Mouse (Mus musculus) stomach, embryonic 14.5 days (tissue): Measurements from ENCODE around the gene Pde4c. TPM values are rescaled to one million over a fixed set of nuclear protein-coding genes. Genes with fewer than 3 reads are reported as not detected.
A peak's percentile ranks its signal among the peaks of the same experiment; 100 is the strongest.

Source experiments
- ATAC-seq: fragments of 200-750 bp; cut with Nextera tagmentation; 2 replicates; pipeline ENCODE4 v1.8.0; 2017; ENCODE audit warnings: low read depth, moderate TSS enrichment; ENCODE audit not compliant: insufficient number of reproducible peaks, insufficient read depth, low FRiP score
- H3K27ac ChIP-seq: fragments of 300-500 bp; sonication (generic); 2 replicates; pipeline ENCODE4 v1.5.1; 2014; ENCODE audit warnings: mild to moderate bottlenecking, low read length, moderate library complexity, mixed read lengths
- H3K27me3 ChIP-seq: fragments of 300-500 bp; sonication (generic); 2 replicates; pipeline ENCODE4 v1.6.1; 2014; ENCODE audit warnings: low read length, control low read depth, mixed read lengths; ENCODE audit not compliant: control insufficient read depth, insufficient read depth
- H3K36me3 ChIP-seq: fragments of 300-500 bp; sonication (generic); 2 replicates; pipeline ENCODE4 v1.6.1; 2014; ENCODE audit warnings: mild to moderate bottlenecking, control low read depth, low read length, moderate library complexity, mixed read lengths; ENCODE audit not compliant: control insufficient read depth, insufficient read depth
- H3K4me1 ChIP-seq: fragments of 300-500 bp; sonication (generic); 2 replicates; pipeline ENCODE4 v1.6.1; 2014; ENCODE audit warnings: low read length, control low read depth, mixed read lengths; ENCODE audit not compliant: control insufficient read depth, insufficient read depth
- H3K4me2 ChIP-seq: fragments of 300-500 bp; sonication (generic); replicated peaks from 2 replicates; pipeline ENCODE4 v1.6.1; 2014; ENCODE audit warnings: low read depth, low read length, control low read depth
- H3K4me3 ChIP-seq: fragments of 300-500 bp; sonication (generic); 2 replicates; pipeline ENCODE4 v1.5.1; 2014; ENCODE audit warnings: low read depth, low read length, control low read depth
- H3K9ac ChIP-seq: fragments of 300-500 bp; sonication (generic); replicated peaks from 2 replicates; pipeline ENCODE4 v1.6.1; 2014; ENCODE audit warnings: low read depth, mild to moderate bottlenecking, control low read depth, low read length, moderate library complexity, mixed read lengths
- H3K9me3 ChIP-seq: fragments of 300-500 bp; sonication (generic); 2 replicates; pipeline ENCODE4 v1.6.1; 2016; ENCODE audit warnings: low read depth, low read length, control low read depth; ENCODE audit not compliant: control insufficient read depth
- WGBS: fragments of 180-500 bp; shearing (Covaris S2); extraction: QIAGEN DNeasy Blood & Tissue Kit; methylation state at CpG from one replicate; pipeline ENCODE4 v1.1.7; 2014; 5-methylcytosine and 5-hydroxymethylcytosine counted together
- polyA plus RNA-seq: library from polyadenylated mRNA; unstranded; fragments of >200 nt; fragmentation: Nextera tagmentation; extraction: Ambion mirVana; gene quantifications from 2 replicates; pipeline ENCODE4 v1.2.1, GENCODE M21; 2014

Gene Pde4c
- polyA plus RNA-seq, 1 experiment from 2014 or later = 0.29 TPM

DNA sequence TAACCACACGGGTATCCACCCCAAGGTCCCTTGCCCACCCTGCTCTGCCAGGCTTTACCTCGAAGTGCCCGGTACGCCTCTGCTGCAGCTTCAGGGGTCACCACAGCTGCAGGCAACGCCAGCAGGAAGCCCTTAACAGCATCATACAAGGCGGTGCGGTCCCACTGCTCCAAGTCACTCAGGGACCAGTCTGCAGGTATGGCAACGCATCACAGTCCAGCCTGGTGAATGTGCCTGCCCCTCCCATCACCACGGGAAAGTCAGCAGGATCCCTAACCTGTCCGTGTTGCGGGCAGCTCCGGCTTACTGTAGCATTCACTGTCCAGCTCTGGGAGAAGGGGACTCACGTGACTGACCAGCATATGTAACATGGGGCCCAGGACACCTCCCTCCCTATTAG, 48.6 kb downstream of the Pde4c start:
- H3K9ac ChIP-seq = no peak overlapping the region
- no peak for ATAC-seq
- no peak overlapping the region for H3K4me3 ChIP-seq
- peaks cover 43% of the 10 kb centered on the region for H3K36me3 ChIP-seq
- no peaks in the 10 kb centered on the region for H3K27me3 ChIP-seq
- H3K4me2 ChIP-seq = no peak overlapping the region
- WGBS = 93% methylated on average over 13 of the region's 13 CpGs
- H3K27ac ChIP-seq = no peak overlapping the region
- no peaks in the 10 kb centered on the region for H3K9me3 ChIP-seq
- peaks cover 31% of the 10 kb centered on the region; the same call in 1 of the 2 replicates for H3K4me1 ChIP-seq

DNA sequence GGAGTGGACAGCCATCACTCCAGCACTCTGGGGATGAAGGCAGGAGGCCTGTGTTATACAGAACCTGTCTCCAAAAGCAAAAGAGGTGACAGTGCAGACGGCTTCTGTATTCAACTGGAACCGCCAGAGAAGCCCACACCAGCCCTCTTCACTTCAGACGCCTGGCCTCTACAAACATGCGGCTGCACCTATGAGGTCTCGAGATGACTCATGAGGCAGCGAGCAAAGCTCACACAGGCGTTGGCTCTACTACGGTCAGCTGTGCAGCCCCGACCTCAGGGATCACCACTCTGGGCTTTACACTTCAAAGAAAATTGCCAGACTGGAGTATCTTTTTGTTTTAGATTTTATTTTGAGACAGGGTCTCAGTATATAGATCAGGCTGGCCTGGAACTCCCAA, 49.4 kb downstream of the Pde4c start:
- Histone ChIP-seq H3K9ac (no peak overlapping the region), H3K36me3 (peaks cover 41% of the 10 kb centered on the region), H3K9me3 (no peaks in the 10 kb centered on the region), H3K27me3 (no peaks in the 10 kb centered on the region), H3K4me1 (peaks cover 34% of the 10 kb centered on the region), H3K4me3 (no peak overlapping the region), H3K4me2 (no peak overlapping the region), H3K27ac (peak overlapping the region; percentile 61)
- no peak for ATAC-seq
- WGBS = 74% methylated on average over 9 of the region's 9 CpGs

DNA sequence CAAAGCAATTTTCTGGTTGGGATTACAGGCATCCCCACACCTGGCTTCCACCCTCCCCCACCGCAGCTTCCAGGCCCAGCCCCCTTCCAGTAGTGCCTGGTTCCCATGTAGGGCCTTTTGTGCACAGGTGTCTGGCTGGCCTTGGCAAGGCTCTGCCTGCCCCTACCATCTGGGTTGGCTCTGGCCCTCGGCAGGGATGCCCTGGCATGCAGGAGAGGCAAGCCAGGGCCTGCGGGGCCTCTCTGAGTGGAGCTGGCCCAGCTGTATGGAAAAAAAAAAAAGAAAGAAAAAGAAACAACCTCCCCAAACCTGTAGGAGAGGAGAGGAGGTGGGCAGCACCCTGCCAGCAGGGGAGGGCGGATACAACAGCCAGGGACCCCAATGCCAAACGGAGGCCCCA, 49.9 kb downstream of the Pde4c start:
- H3K4me3 ChIP-seq = no peak overlapping the region
- peaks cover 37% of the 10 kb centered on the region for H3K4me1 ChIP-seq
- H3K9me3 ChIP-seq = no peaks in the 10 kb centered on the region
- H3K27me3 ChIP-seq = no peaks in the 10 kb centered on the region
- H3K4me2 ChIP-seq = peak overlapping the region; percentile 19; the same call in 1 of the 2 replicates
- WGBS = 69% methylated on average over 5 of the region's 5 CpGs
- peak overlapping the region; percentile 61 for H3K27ac ChIP-seq
- ATAC-seq = no peak
- no peak overlapping the region for H3K9ac ChIP-seq
- peaks cover 36% of the 10 kb centered on the region for H3K36me3 ChIP-seq

DNA sequence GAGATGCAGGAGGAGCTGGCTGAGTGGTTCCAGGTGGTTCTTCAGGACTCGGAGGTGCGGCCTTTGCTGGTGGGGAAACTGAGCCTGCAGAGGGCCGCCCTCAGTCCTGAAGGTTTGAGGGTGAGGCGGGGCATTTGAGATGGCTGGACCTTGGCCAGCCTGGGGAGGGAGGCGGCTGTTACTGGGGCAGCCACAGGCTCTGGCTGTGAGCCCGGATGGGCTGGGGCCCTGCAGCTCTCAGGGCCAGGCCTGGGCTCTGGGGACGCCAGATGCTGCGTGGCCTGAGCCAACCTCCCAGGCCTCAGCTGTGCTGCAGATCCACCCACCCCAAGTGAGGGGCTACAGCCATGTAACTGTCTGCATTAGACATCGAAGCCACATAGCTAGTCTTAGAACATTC, 50.3 kb downstream of the Pde4c start:
- Histone ChIP-seq H3K9me3 (no peaks in the 10 kb centered on the region), H3K4me3 (no peak overlapping the region), H3K4me1 (peaks cover 37% of the 10 kb centered on the region), H3K36me3 (peaks cover 32% of the 10 kb centered on the region), H3K27ac (peak overlapping the region; percentile 61), H3K9ac (0 out of 2 replicates have a peak overlapping the region, but pooled peaks have one; percentile 30), H3K4me2 (peak overlapping the region; percentile 19; the same call in 1 of the 2 replicates), H3K27me3 (no peaks in the 10 kb centered on the region)
- no peak for ATAC-seq
- 52% methylated on average over 9 of the region's 9 CpGs for WGBS

DNA sequence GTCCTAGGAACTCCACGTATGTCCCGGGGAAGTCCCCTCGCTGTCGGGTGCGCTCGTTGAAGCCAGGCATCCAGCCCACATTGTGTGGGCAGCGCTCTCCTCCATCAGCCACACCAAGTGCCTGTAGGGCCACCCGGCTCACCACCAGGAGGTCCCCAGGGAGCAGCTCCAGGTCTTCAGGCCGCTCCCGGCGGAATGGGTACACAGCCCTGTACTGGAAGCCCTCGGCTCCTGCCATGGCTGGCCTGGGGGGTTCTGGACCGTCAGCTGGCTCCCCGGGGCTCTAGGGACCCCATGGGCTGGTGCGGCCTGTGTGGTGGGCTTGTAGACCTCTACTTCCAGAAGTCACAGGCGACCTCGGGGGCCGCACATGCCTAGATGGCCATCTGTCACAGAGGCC, 51.2 kb downstream of the Pde4c start:
- no peaks in the 10 kb centered on the region for H3K9me3 ChIP-seq
- H3K9ac ChIP-seq = 0 out of 2 replicates have a peak overlapping the region, but pooled peaks have one; percentile 10
- 97% methylated on average over 18 of the region's 18 CpGs for WGBS
- H3K36me3 ChIP-seq = peaks cover 38% of the 10 kb centered on the region
- no peaks in the 10 kb centered on the region for H3K27me3 ChIP-seq
- peaks cover 37% of the 10 kb centered on the region for H3K4me1 ChIP-seq
- H3K27ac ChIP-seq = no peak overlapping the region
- H3K4me3 ChIP-seq = no peak overlapping the region
- H3K4me2 ChIP-seq = no peak overlapping the region
- ATAC-seq = no peak

DNA sequence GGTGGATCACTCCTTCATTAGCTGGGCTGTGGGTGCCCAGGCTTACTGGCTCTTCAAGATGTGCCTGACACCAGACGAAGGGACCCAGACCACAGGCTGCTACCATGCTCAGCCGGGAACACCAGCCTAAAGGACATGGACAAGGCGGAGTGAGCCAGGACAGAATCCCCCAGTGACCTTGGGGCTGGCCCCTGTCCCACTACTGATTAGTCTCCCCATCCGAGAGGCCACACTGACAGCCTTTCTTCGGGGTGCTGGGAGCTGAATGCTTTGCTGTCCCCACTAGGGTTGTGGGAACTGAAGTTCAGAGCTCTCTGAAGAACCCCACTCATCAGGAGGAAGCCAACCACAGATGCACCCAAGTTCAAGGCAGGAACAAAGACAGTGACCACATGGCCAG, 51.7 kb downstream of the Pde4c start:
- peaks cover 40% of the 10 kb centered on the region for H3K36me3 ChIP-seq

DNA sequence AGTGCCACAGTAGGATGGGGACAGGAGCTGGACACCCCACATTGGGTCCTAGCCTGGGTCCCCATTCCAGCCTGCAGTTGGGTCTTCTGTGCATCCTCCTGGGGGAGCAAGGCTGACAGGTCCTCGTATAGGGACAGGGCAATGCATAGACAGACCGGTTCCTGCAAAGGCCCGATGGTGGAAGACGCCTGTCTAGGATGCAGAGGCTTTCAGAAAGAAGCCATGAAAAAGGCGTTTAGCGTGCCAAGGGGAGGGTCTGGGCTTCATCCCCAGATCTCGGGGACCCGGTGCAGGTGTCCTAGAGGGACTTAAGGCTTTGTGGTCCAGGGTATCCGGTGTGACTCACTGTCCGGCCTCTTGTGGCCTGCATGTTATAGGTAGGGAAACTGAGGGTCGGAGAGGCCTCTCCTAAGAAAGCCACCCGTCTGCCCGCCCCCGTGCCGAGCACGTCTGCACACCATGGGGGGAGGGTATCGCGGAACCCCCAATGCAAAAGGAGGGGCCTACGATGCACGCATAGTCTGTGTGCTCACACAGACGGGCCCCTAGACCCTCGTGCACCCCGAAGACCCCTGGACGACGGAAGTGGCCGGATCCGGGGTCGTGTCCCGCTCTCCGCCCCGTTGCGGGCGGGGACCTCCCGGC, 52.5 kb downstream of the Pde4c start:
- H3K36me3 ChIP-seq = peaks cover 40% of the 10 kb centered on the region

More for the DNA sequence above, 51.7 kb downstream of the Pde4c start:
- Histone ChIP-seq H3K9ac (peak overlapping the region; percentile 98), H3K4me2 (peak overlapping the region; percentile 88), H3K4me1 (peaks cover 37% of the 10 kb centered on the region), H3K27ac (no peak overlapping the region), H3K4me3 (peak overlapping the region; percentile 91; the same call in 1 of the 2 replicates), H3K9me3 (no peaks in the 10 kb centered on the region), H3K27me3 (no peaks in the 10 kb centered on the region)
- ATAC-seq = no peak
- 89% methylated on average over 5 of the region's 5 CpGs for WGBS

DNA sequence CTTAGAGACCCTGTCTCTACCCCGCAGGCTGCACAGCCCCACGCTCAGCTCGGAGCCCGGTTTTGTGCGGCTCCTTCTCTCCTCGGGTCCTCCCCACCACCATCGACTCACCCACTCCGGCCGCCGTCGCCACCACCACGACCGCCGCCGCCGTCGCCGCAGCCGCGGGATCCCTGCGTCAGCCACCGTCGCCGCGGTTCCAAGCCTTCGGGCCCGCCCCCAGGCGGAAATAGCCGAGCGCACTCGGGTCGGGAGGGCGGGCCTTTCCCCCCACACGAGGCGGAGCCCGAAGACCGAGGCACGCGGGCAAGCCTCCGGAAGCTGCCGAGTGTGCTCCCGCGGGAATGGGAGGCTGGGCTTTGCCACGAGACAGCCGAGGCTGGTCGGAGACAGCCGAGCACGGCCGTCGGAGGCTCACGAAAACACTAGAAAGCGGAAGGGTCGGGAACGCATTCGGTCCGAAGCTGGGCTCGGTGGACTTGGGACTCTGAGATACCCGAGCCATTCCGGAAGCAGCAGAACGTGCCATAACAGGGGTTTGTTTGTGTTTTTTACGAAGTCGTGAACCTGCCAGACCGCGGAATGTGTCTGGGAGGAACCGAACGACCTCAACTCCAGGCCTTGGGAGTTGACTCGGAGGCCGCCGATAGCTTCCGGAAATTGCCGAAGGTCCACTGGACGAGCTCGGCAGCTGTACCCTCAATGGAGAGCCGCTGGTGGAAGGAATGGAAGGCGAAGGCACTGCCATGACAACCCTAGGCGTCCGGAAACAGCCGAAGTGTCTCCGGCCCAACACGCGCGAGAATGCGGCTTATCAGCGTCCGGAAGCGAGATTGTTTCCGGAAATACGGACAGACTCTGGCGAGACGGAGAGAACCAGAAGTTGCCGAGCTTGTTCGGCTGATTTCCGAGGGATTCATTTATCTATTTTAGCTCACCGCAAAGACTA, 53.2 kb downstream of the Pde4c start, which contains the start of gene Pik3r2:
Gene Pik3r2, minus strand, starts transcription at position 218 of the 949 bp plus-strand sequence.
- Histone ChIP-seq H3K27me3 (no peaks in the 10 kb centered on the region), H3K4me1 (peaks cover 37% of the 10 kb centered on the region), H3K36me3 (peaks cover 39% of the 10 kb centered on the region), H3K9me3 (no peaks in the 10 kb centered on the region), H3K4me3 (peak within 1 kb of the TSS; percentile 91), H3K4me2 (peak within 1 kb of the TSS; percentile 88), H3K9ac (peak within 1 kb of the TSS; percentile 98), H3K27ac (peak within 1 kb of the TSS; percentile 98)
- WGBS = under 1% methylated on average over 94 of the region's 94 CpGs
- peak; percentile 92 for ATAC-seq

More for the DNA sequence above, 52.5 kb downstream of the Pde4c start:
- no peaks in the 10 kb centered on the region for H3K27me3 ChIP-seq
- peak; percentile 9; the same call in 1 of the 2 replicates for ATAC-seq
- H3K4me2 ChIP-seq = peak overlapping the region; percentile 88
- 2% methylated on average over 34 of the region's 34 CpGs for WGBS
- peaks cover 37% of the 10 kb centered on the region for H3K4me1 ChIP-seq
- peak overlapping the region; percentile 91 for H3K4me3 ChIP-seq
- peak overlapping the region; percentile 98 for H3K9ac ChIP-seq
- peak overlapping the region; percentile 61; the same call in 1 of the 2 replicates for H3K27ac ChIP-seq
- no peaks in the 10 kb centered on the region for H3K9me3 ChIP-seq
